Mouse (Mus musculus): ENCODE measurements around the gene Gli1.
"Not testable (repeated sequence)": the region's sequence is repeated elsewhere in the genome, so short reads cannot be mapped to it uniquely, and the experiment has no call there.

DNA sequence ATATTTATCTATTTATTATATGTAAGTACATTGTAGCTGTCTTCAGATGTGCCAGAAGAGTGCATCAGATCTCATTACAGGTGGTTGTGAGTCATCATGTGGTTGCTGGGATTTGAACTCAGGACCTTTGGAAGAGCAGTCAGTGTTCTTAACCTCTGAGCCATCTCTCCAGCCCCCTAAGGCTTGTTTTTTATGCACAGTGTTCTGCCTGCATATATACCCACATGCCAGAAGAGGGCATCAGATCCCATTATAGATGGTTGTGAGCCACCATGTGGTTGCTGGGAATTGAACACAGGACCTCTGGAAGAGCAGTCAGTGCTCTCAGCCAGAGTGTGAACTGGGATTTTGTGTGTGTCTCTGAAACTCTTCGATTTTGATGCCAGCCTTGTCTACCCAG, 26.8 kb downstream of the Gli1 start:
- TF ChIP-seq SRF (IDR thresholded peaks at IDR 0.05; ENCODE audit: control insufficient read depth, insufficient read length, low read depth); USF1 (IDR thresholded peaks at IDR 0.05; ENCODE audit: low read depth); POLR2AphosphoS2 (IDR thresholded peaks at IDR 0.05; ENCODE audit: insufficient read length, low read depth): not testable (repeated sequence)

All from myocyte (in vitro differentiated cells).